In the genomic region with DNA sequence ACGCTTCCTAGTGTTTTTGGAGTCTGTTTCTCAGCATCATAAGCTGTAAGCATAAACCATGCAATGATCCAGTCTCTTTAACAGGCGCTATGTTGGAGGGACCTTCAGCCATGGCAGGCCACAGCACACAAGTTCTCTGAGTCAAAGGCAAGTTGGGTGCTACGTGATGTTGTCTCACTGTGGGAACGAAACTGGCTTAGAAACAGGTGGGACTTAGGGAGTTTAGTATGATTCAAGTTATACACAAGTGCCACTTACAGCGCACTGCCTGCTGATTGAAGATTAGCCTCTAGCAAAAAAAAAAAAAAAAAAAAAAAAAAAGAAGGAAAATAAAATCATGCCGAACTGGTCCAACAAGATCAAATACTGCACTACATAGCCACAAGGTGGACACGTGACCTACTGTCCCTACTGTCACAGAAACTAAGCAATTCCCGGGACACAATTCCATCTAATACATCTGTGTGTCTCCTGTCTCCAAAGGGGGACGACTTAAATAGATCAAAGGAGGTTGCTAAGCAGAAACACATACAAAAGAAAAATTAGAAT, we compare ENCODE assay signal across 23 mouse cellular contexts. TPM values are rescaled to one million over a fixed set of nuclear protein-coding genes. Genes with fewer than 3 reads are reported as not detected.
DNase-seq lines count a peak whose midpoint lies in the region; ATAC-seq and TF ChIP-seq lines count a peak whose summit lies in the region.
"Had no signal": no experiment of that assay in that cellular context is flagged by ENCODE, and none has a peak within 500 bp of the region (broad histone marks: within the 10 kb centered on the region; RNA-seq: fewer than 3 reads in every experiment).

No protein-coding gene starts in this region.

- peak; percentile 7 for DNase-seq in kidney, adult 9 months
- no peak for DNase-seq in kidney, postnatal 4 days
- peak; percentile 18 for DNase-seq in urinary bladder, postnatal 14 days (ENCODE audit: low spot score)
- DNase-seq in urinary bladder, adult 2 months (ENCODE audit: low spot score): no peak
- DNase-seq in lung, postnatal 0 days (ENCODE audit: low spot score): peak; percentile 85
- DNase-seq in stomach, postnatal 0 days (ENCODE audit: low spot score): peak; percentile 44
- DNase-seq in testis, postnatal 14 days (ENCODE audit: low spot score): no peak
- no peak for DNase-seq in right cerebral cortex, postnatal 10 days (ENCODE audit: low spot score in 2 of 2)
- DNase-seq: adrenal gland, postnatal 25 days; cerebellum, adult 18-20 months; cerebellum, postnatal 25 days; gastrocnemius, postnatal 14 days; kidney, postnatal 14 days; right cerebral cortex, adult 18-20 months had no signal

- peak; percentile 71 for TF ChIP-seq EP300 in lung, postnatal 0 days (IDR thresholded peaks at IDR 0.05)
- no peak for TF ChIP-seq EP300 in stomach, postnatal 0 days (optimal IDR thresholded peaks at IDR 0.05)

- H3K4me1 ChIP-seq in lung, postnatal 0 days (ENCODE audit: insufficient read depth, low read depth, low read length): no peaks in the 10 kb centered on the region
- H3K4me1 ChIP-seq in stomach, postnatal 0 days (replicated peaks; ENCODE audit: control insufficient read depth, insufficient read depth): no peaks in the 10 kb centered on the region
- H3K4me1 ChIP-seq: liver, embryonic 12.5 days; neural tube, embryonic 12.5 days had no signal

- no peak for TF ChIP-seq CTCF in lung, postnatal 0 days (IDR thresholded peaks at IDR 0.05)
- no peak for TF ChIP-seq CTCF in stomach, postnatal 0 days (IDR thresholded peaks at IDR 0.05; ENCODE audit: low read depth)

- no peaks in the 10 kb centered on the region for H3K9me3 ChIP-seq in lung, postnatal 0 days (ENCODE audit: low read length)
- H3K9me3 ChIP-seq in stomach, postnatal 0 days (ENCODE audit: control insufficient read depth, low read length): no peaks in the 10 kb centered on the region
- H3K9me3 ChIP-seq: forebrain, embryonic 15.5 days; liver, embryonic 12.5 days; midbrain, embryonic 13.5 days; neural tube, embryonic 12.5 days had no signal

- no peak overlapping the region for H3K4me2 ChIP-seq in lung, postnatal 0 days (replicated peaks; ENCODE audit: low read depth, low read length)
- no peak overlapping the region for H3K4me2 ChIP-seq in stomach, postnatal 0 days (replicated peaks; ENCODE audit: low read depth)
- H3K4me2 ChIP-seq: forebrain, embryonic 15.5 days; liver, embryonic 12.5 days; midbrain, embryonic 13.5 days; neural tube, embryonic 12.5 days had no signal

- H3K27ac ChIP-seq in lung, postnatal 0 days (ENCODE audit: low read length): peak overlapping the region; percentile 47; the same call in 1 of the 2 replicates
- H3K27ac ChIP-seq in stomach, postnatal 0 days (replicated peaks): peak overlapping the region; percentile 46; the same call in 1 of the 2 replicates
- H3K27ac ChIP-seq: forebrain, embryonic 15.5 days; liver, embryonic 12.5 days; midbrain, embryonic 13.5 days; neural tube, embryonic 12.5 days had no signal

- WGBS in lung, postnatal 0 days: 47% methylated on average over 9 of the region's 9 CpGs
- WGBS in stomach, postnatal 0 days: 56% methylated on average over 9 of the region's 9 CpGs

- no peaks in the 10 kb centered on the region for H3K27me3 ChIP-seq in lung, postnatal 0 days (replicated peaks; ENCODE audit: insufficient read depth, low read length)
- H3K27me3 ChIP-seq in stomach, postnatal 0 days (ENCODE audit: control insufficient read depth, insufficient read depth, low read length): no peaks in the 10 kb centered on the region
- H3K27me3 ChIP-seq: forebrain, embryonic 15.5 days; liver, embryonic 12.5 days; midbrain, embryonic 13.5 days; neural tube, embryonic 12.5 days had no signal

- peak; percentile 93 for ATAC-seq in lung, postnatal 0 days
- ATAC-seq in stomach, postnatal 0 days (ENCODE audit: low FRiP score, low TSS enrichment): peak; percentile 86
- ATAC-seq: forebrain, embryonic 15.5 days; hindbrain, embryonic 16.5 days; liver, embryonic 12.5 days; midbrain, embryonic 13.5 days had no signal

- H3K36me3 ChIP-seq in lung, postnatal 0 days (ENCODE audit: insufficient read depth, low read length): no peaks in the 10 kb centered on the region
- H3K36me3 ChIP-seq in stomach, postnatal 0 days (ENCODE audit: control insufficient read depth, insufficient read depth, low read length): no peaks in the 10 kb centered on the region
- H3K36me3 ChIP-seq: forebrain, embryonic 15.5 days; liver, embryonic 12.5 days; midbrain, embryonic 13.5 days; neural tube, embryonic 12.5 days had no signal

- H3K9ac ChIP-seq in lung, postnatal 0 days (replicated peaks; ENCODE audit: low read depth): no peak overlapping the region
- H3K9ac ChIP-seq in stomach, postnatal 0 days (ENCODE audit: low read length): no peak overlapping the region
- H3K9ac ChIP-seq: forebrain, embryonic 15.5 days; liver, embryonic 12.5 days; midbrain, embryonic 13.5 days; neural tube, embryonic 12.5 days had no signal

- no peak overlapping the region for H3K4me3 ChIP-seq in lung, postnatal 0 days (ENCODE audit: low read depth, low read length)
- no peak overlapping the region for H3K4me3 ChIP-seq in stomach, postnatal 0 days (ENCODE audit: low read depth, low read length)
- H3K4me3 ChIP-seq: erythroblast, embryonic 14.5 days; forebrain, embryonic 15.5 days; liver, embryonic 12.5 days; midbrain, embryonic 13.5 days; neural tube, embryonic 12.5 days had no signal

RNA-seq across cellular contexts. Expression of a gene that starts 27.5 kb away (rescaled TPM):
- polyA plus RNA-seq in urinary bladder, adult 2 months (2012; rRNA removed): 10.3 and 11.8 TPM in 2 replicates
- polyA plus RNA-seq in lung, postnatal 0 days (2015; fragmentation: Nextera tagmentation; extraction: Ambion mirVana): 11.0 TPM in 2 replicates
- 64.5 and 64.7 TPM in 2 replicates for polyA plus RNA-seq in stomach, postnatal 0 days (2015; fragmentation: Nextera tagmentation; extraction: Ambion mirVana)

RNA-seq across cellular contexts. Expression of a gene that starts 31.0 kb away (rescaled TPM):
- polyA plus RNA-seq in urinary bladder, adult 2 months (2012; rRNA removed): not detected in 2 replicates
- 0.05 TPM in 1 of 2 replicates, not detected in the other for polyA plus RNA-seq in lung, postnatal 0 days (2015; fragmentation: Nextera tagmentation; extraction: Ambion mirVana)
- polyA plus RNA-seq in stomach, postnatal 0 days (2015; fragmentation: Nextera tagmentation; extraction: Ambion mirVana): 0.06 TPM in 1 of 2 replicates, not detected in the other
- polyA plus RNA-seq: erythroblast, embryonic 14.5 days; forebrain, embryonic 15.5 days; heart, embryonic 16.5 days; hindbrain, embryonic 16.5 days; limb, embryonic 11.5 days; liver, embryonic 12.5 days; midbrain, embryonic 13.5 days; neural tube, embryonic 12.5 days; small intestine, adult 2 months had no signal

Comparison
In these comparisons a context has a peak if more than half of its experiments do, and no peak if none do; other contexts are left out.
1. DNase-seq: peak in kidney, adult 9 months (single experiment), urinary bladder, postnatal 14 days (single experiment), lung, postnatal 0 days (single experiment) and stomach, postnatal 0 days (single experiment); none in kidney, postnatal 4 days (0 of 2), urinary bladder, adult 2 months (single experiment), testis, postnatal 14 days (single experiment) and right cerebral cortex, postnatal 10 days (0 of 2).